Mouse (Mus musculus) liver, postnatal 0 days (tissue): Measurements from ENCODE around the gene Gpr146. TPM values are rescaled to one million over a fixed set of nuclear protein-coding genes. Genes with fewer than 3 reads are reported as not detected.

ENCODE experiments used
- ATAC-seq: fragments of 200-750 bp; cut with Nextera tagmentation; 2 replicates; pipeline ENCODE4 v1.8.0; 2017; ENCODE audit warnings: mild to moderate bottlenecking, moderate library complexity
- DNase-seq: peaks from one replicate; pipeline ENCODE4 v3.0.0-alpha.2; 2016
- H3K27ac ChIP-seq: fragments of 300-500 bp; sonication (generic); 2 replicates; pipeline ENCODE4 v1.5.1; 2014; ENCODE audit warnings: antibody characterized with exemption, moderate library complexity, mild to moderate bottlenecking, low read depth
- H3K27me3 ChIP-seq: fragments of 300-500 bp; sonication (generic); 2 replicates; pipeline ENCODE4 v1.6.1; 2014; ENCODE audit warnings: low read length, control low read depth, mixed read lengths; ENCODE audit not compliant: insufficient read depth
- H3K36me3 ChIP-seq: fragments of 300-500 bp; sonication (generic); replicated peaks from 2 replicates; pipeline ENCODE4 v1.6.1; 2014; ENCODE audit warnings: mild to moderate bottlenecking, control low read depth, low read length, moderate library complexity, mixed read lengths; ENCODE audit not compliant: insufficient read depth
- H3K4me1 ChIP-seq: fragments of 300-500 bp; sonication (generic); 2 replicates; pipeline ENCODE4 v1.6.1; 2014; ENCODE audit warnings: antibody characterized with exemption, mild to moderate bottlenecking, control low read depth; ENCODE audit not compliant: insufficient read depth
- H3K4me2 ChIP-seq: fragments of 300-500 bp; sonication (generic); 2 replicates; pipeline ENCODE4 v1.6.1; 2014; ENCODE audit warnings: low read depth, mild to moderate bottlenecking, low read length, moderate library complexity, mixed read lengths
- H3K4me3 ChIP-seq: fragments of 300-500 bp; sonication (generic); 2 replicates; pipeline ENCODE4 v1.5.1; 2014; ENCODE audit warnings: low read depth, low read length
- H3K9ac ChIP-seq: fragments of 300-500 bp; sonication (generic); replicated peaks from 2 replicates; pipeline ENCODE4 v1.6.1; 2014; ENCODE audit warnings: mild to moderate bottlenecking, moderate library complexity
- H3K9me3 ChIP-seq: fragments of 300-500 bp; sonication (generic); 2 replicates; pipeline ENCODE4 v1.6.1; 2016; ENCODE audit warnings: mild to moderate bottlenecking, control low read depth, low read length, mixed read lengths
- CTCF ChIP-seq: sonication (generic); IDR thresholded peaks from 2 replicates; pipeline ENCODE4 v1.5.1; 2016; ENCODE audit warnings: antibody characterized with exemption, low read depth
- EP300 ChIP-seq: IDR thresholded peaks from 2 replicates; pipeline ENCODE4 v1.6.1; 2016; ENCODE audit warnings: antibody characterized with exemption, low read depth, mild to moderate bottlenecking
- WGBS: fragments of 180-500 bp; shearing (Covaris S2); extraction: QIAGEN DNeasy Blood & Tissue Kit; methylation state at CpG from one replicate; pipeline ENCODE4 v1.1.7; 2014; ENCODE audit not compliant: insufficient replicate concordance; 5-methylcytosine and 5-hydroxymethylcytosine counted together
- polyA plus RNA-seq: library from polyadenylated mRNA; unstranded; fragments of >200 nt; fragmentation: Nextera tagmentation; extraction: Ambion mirVana; gene quantifications from 2 replicates; pipeline ENCODE4 v1.2.1, GENCODE M21; 2015

Gpr146 gene
- polyA plus RNA-seq, 1 experiment from 2014 or later: 14.7 TPM

GRCm38 (mm10) chr5:139429818-139430341 is 52.4 kb downstream of the Gpr146 start:
- H3K27me3 ChIP-seq: no peaks in the 10 kb centered on the region
- ATAC-seq (no peak), DNase-seq (no peak)
- TF ChIP-seq EP300 (no peak), CTCF (no peak)
- H3K9ac ChIP-seq: no peak overlapping the region
- WGBS: 49% methylated on average over 10 of the region's 12 CpGs
- H3K4me2 ChIP-seq: no peak overlapping the region
- no peaks in the 10 kb centered on the region for H3K9me3 ChIP-seq
- no peaks in the 10 kb centered on the region for H3K4me1 ChIP-seq
- no peaks in the 10 kb centered on the region for H3K36me3 ChIP-seq
- no peak overlapping the region for H3K4me3 ChIP-seq
- H3K27ac ChIP-seq: no peak overlapping the region

GRCm38 (mm10) chr5:139432333-139432732 is 54.8 kb downstream of the Gpr146 start:
- no peaks in the 10 kb centered on the region for H3K27me3 ChIP-seq
- no peaks in the 10 kb centered on the region for H3K4me1 ChIP-seq
- H3K36me3 ChIP-seq: no peaks in the 10 kb centered on the region
- DNase-seq: no peak
- no peak overlapping the region for H3K4me2 ChIP-seq
- H3K9me3 ChIP-seq: no peaks in the 10 kb centered on the region
- ATAC-seq: no peak
- no peak overlapping the region for H3K9ac ChIP-seq
- no peak overlapping the region for H3K27ac ChIP-seq
- no peak overlapping the region for H3K4me3 ChIP-seq
- TF ChIP-seq CTCF (no peak), EP300 (no peak)
- WGBS: 79% methylated on average over 6 of the region's 6 CpGs

- Histone ChIP-seq H3K4me1 (peaks cover 2% of the 10 kb centered on the region; the same call in 1 of the 2 replicates), H3K27me3 (no peaks in the 10 kb centered on the region), H3K36me3 (no peaks in the 10 kb centered on the region), H3K4me2 (no peak overlapping the region), H3K4me3 (no peak overlapping the region), H3K27ac (no peak overlapping the region), H3K9ac (no peak overlapping the region), H3K9me3 (no peaks in the 10 kb centered on the region)
- WGBS: 76% methylated on average over 7 of the region's 7 CpGs
- no peak for ATAC-seq
- TF ChIP-seq CTCF (no peak), EP300 (no peak)
- no peak for DNase-seq
These were observed 55.4 kb downstream of the Gpr146 start for GRCm38 (mm10) chr5:139432747-139433508.

GRCm38 (mm10) chr5:139433842-139434568 is 56.5 kb downstream of the Gpr146 start:
- WGBS: 67% methylated on average over 9 of the region's 9 CpGs
- DNase-seq: no peak
- Histone ChIP-seq H3K9me3 (no peaks in the 10 kb centered on the region), H3K27ac (no peak overlapping the region), H3K9ac (no peak overlapping the region), H3K4me2 (no peak overlapping the region), H3K36me3 (no peaks in the 10 kb centered on the region), H3K4me1 (peaks cover 4% of the 10 kb centered on the region; the same call in 1 of the 2 replicates), H3K4me3 (no peak overlapping the region), H3K27me3 (no peaks in the 10 kb centered on the region)
- TF ChIP-seq CTCF (no peak), EP300 (no peak)
- no peak for ATAC-seq

- Histone ChIP-seq H3K4me1 (peaks cover 4% of the 10 kb centered on the region; the same call in 1 of the 2 replicates), H3K36me3 (no peaks in the 10 kb centered on the region), H3K27ac (no peak overlapping the region), H3K9ac (no peak overlapping the region), H3K9me3 (no peaks in the 10 kb centered on the region), H3K27me3 (no peaks in the 10 kb centered on the region), H3K4me3 (no peak overlapping the region), H3K4me2 (no peak overlapping the region)
- no peak for TF ChIP-seq EP300
- TF ChIP-seq CTCF: no peak
- WGBS: 72% methylated on average over 8 of the region's 8 CpGs
- ATAC-seq (no peak), DNase-seq (no peak)
These were observed 57.4 kb downstream of the Gpr146 start for GRCm38 (mm10) chr5:139434940-139435339.

- no peak overlapping the region for H3K9ac ChIP-seq
- H3K4me1 ChIP-seq: peaks cover 4% of the 10 kb centered on the region; the same call in 1 of the 2 replicates
- no peak for ATAC-seq
- H3K27ac ChIP-seq: peak overlapping the region; percentile 22; the same call in 1 of the 2 replicates
- H3K36me3 ChIP-seq: no peaks in the 10 kb centered on the region
- H3K4me2 ChIP-seq: no peak overlapping the region
- no peak for DNase-seq
- TF ChIP-seq EP300: no peak
- TF ChIP-seq CTCF: no peak
- H3K9me3 ChIP-seq: no peaks in the 10 kb centered on the region
- H3K4me3 ChIP-seq: no peak overlapping the region
- H3K27me3 ChIP-seq: no peaks in the 10 kb centered on the region
- WGBS: 79% methylated on average over 4 of the region's 4 CpGs
These were observed 60.3 kb downstream of the Gpr146 start for GRCm38 (mm10) chr5:139437769-139438168.
